Mouse (Mus musculus) erythroblast, embryonic 14.5 days (primary cell): ENCODE data around the gene Ntn4. TPM values are rescaled to one million over a fixed set of nuclear protein-coding genes. Genes with fewer than 3 reads are reported as not detected.
"Not testable (repeated sequence)": the region's sequence is repeated elsewhere in the genome, so short reads cannot be mapped to it uniquely, and the experiment has no call there.

Experiments
- H3K27me3 ChIP-seq: 2 replicates; pipeline ENCODE4 v1.6.1; 2012; ENCODE audit warnings: inconsistent platforms; ENCODE audit not compliant: control insufficient read depth
- H3K36me3 ChIP-seq: 2 replicates; pipeline ENCODE4 v1.6.1; 2012; ENCODE audit warnings: mild to moderate bottlenecking, inconsistent platforms; ENCODE audit not compliant: control insufficient read depth
- H3K4me1 ChIP-seq: 2 replicates; pipeline ENCODE4 v1.6.1; 2012; ENCODE audit warnings: inconsistent platforms; ENCODE audit not compliant: control insufficient read depth
- H3K4me3 ChIP-seq: replicated peaks from 2 replicates; pipeline ENCODE3; 2012; ENCODE audit warnings: moderate library complexity, mild to moderate bottlenecking, inconsistent platforms
- H3K9me3 ChIP-seq: 2 replicates; pipeline ENCODE4 v1.6.1; 2012; ENCODE audit warnings: low read length, inconsistent platforms, mixed read lengths; ENCODE audit not compliant: control insufficient read depth
- GATA1 ChIP-seq: IDR thresholded peaks from 2 replicates; pipeline ENCODE4 v1.6.1; 2012; ENCODE audit warnings: low read length, inconsistent platforms, mixed read lengths
- TAL1 ChIP-seq: IDR thresholded peaks from 3 replicates; pipeline ENCODE4 v1.6.1; 2012; ENCODE audit warnings: low read length, inconsistent platforms, mixed read lengths
- polyA plus RNA-seq: library from polyadenylated mRNA; stranded (reverse); fragments of >175 nt; gene quantifications from 2 replicates; pipeline ENCODE4 v1.2.3, GENCODE M21; 2012

Gene Ntn4
- polyA plus RNA-seq, 1 experiment = not detected

DNA sequence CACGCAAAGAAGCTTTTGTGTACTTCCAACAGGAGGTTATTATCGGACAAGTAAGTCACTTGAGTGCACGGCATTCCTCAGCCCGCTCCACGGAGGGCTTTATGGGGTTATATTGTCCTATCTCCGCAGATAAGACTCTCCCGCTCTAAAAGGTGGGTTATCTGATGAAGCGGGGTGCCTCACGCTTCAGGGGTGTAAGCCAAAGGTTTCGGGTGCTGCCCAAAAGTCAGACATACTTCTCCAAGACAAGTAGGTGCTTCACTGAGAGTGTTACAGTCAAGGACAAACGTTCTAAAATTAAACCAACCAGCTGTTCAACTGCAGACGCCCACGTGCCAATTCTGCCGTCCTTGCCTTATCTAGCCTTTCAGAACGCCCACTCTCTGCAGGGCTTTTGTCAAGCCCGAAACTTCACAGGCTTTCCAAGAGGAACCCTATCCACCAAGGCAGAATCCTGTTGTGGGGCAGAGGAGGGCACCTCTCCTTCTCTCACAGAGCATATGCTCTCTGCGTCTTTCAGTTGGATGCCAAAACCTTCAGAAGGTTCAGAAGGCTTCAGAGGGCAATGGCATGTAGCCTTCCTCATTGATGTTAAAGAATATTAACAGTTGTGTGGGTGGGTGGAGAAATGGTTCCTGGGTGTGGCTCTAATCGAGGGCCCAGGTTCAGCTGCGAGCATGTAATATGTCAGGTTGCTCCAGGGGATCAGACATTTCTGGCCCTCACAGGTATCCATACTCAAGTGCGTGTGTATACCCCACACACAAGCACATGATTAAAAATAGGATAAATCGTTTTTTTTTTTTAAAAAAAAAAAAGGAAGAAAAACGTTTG, 32.4 kb downstream of the Ntn4 start:
- peaks cover 49% of the 10 kb centered on the region for H3K4me1 ChIP-seq
- no peaks in the 10 kb centered on the region for H3K27me3 ChIP-seq
- H3K36me3 ChIP-seq = no peaks in the 10 kb centered on the region
- no peaks in the 10 kb centered on the region for H3K9me3 ChIP-seq
- TF ChIP-seq TAL1 = no peak
- TF ChIP-seq GATA1 = no peak
- H3K4me3 ChIP-seq = peak overlapping the region; percentile 16

GRCm38 (mm10) chr10:93679191-93680007, 38.9 kb downstream of the Ntn4 start:
- TF ChIP-seq TAL1 = peak; percentile 39; the same call in 1 of the 3 replicates
- no peak for TF ChIP-seq GATA1
- Histone ChIP-seq H3K4me1 (peaks cover 25% of the 10 kb centered on the region), H3K4me3 (peak overlapping the region; percentile 47), H3K27me3 (no peaks in the 10 kb centered on the region), H3K36me3 (no peaks in the 10 kb centered on the region), H3K9me3 (no peaks in the 10 kb centered on the region)

GRCm38 (mm10) chr10:93680680-93681377, 40.3 kb downstream of the Ntn4 start:
- TF ChIP-seq GATA1 (no peak), TAL1 (no peak)
- Histone ChIP-seq H3K4me3 (no peak overlapping the region), H3K9me3 (no peaks in the 10 kb centered on the region), H3K4me1 (peaks cover 22% of the 10 kb centered on the region), H3K27me3 (no peaks in the 10 kb centered on the region), H3K36me3 (no peaks in the 10 kb centered on the region)

DNA sequence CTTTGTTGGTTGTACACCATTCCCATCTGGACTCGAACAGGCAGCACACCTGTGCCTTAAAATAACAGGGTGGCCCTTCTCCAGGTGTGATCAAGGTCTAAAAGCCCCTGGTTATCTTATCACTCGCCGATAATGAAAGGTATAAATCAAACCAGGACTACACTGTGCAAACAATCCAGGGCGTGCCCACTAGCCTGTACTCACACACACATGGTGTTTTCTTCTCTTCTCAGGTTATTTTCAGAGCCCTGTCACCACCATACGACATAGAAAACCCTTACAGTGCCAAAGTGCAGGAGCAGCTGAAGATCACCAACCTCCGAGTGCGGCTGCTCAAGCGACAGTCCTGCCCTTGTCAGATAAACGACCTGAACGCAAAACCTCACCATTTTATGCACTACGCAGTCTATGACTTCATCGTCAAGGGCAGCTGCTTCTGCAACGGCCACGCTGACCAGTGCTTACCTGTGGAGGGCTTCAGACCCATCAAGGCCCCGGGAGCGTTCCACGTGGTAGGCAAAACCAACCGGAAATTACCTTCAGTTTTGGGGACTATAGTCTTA, 41.8 kb downstream of the Ntn4 start:
- TF ChIP-seq GATA1 (no peak), TAL1 (no peak)
- peaks cover 22% of the 10 kb centered on the region for H3K4me1 ChIP-seq
- H3K4me3 ChIP-seq = no peak overlapping the region
- H3K9me3 ChIP-seq = no peaks in the 10 kb centered on the region
- H3K36me3 ChIP-seq = no peaks in the 10 kb centered on the region
- H3K27me3 ChIP-seq = no peaks in the 10 kb centered on the region

- peaks cover 22% of the 10 kb centered on the region for H3K4me1 ChIP-seq
- no peaks in the 10 kb centered on the region for H3K36me3 ChIP-seq
- H3K4me3 ChIP-seq = no peak overlapping the region
- no peaks in the 10 kb centered on the region; the same call in 1 of the 2 replicates for H3K27me3 ChIP-seq
- no peaks in the 10 kb centered on the region for H3K9me3 ChIP-seq
- TF ChIP-seq GATA1 (no peak), TAL1 (no peak)
These were observed 42.7 kb downstream of the Ntn4 start for GRCm38 (mm10) chr10:93683185-93683584.

DNA sequence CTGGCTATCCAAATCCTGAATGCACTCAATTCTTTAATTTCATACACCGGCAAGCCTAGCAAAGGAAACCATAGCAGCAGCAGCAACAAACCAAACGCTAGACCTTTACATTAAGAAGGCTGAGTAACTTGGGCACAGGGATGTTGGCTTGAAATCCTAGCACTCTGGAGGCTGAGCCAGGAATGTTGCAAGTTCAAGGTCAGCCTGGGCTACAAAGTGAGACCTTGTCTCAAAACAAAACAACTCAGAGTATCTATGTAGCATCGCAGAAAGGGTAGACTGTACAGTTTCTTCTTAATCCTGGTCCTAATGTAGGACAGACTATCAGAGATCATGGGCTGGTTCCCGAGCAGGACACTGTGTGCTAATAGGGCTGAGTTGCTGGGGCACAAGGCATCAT, 43.4 kb downstream of the Ntn4 start:
- H3K4me3 ChIP-seq = no peak overlapping the region
- TF ChIP-seq GATA1 (no peak), TAL1 (no peak)
- H3K9me3 ChIP-seq = no peaks in the 10 kb centered on the region
- peaks cover 7% of the 10 kb centered on the region for H3K27me3 ChIP-seq
- H3K36me3 ChIP-seq = no peaks in the 10 kb centered on the region
- peaks cover 18% of the 10 kb centered on the region for H3K4me1 ChIP-seq

DNA sequence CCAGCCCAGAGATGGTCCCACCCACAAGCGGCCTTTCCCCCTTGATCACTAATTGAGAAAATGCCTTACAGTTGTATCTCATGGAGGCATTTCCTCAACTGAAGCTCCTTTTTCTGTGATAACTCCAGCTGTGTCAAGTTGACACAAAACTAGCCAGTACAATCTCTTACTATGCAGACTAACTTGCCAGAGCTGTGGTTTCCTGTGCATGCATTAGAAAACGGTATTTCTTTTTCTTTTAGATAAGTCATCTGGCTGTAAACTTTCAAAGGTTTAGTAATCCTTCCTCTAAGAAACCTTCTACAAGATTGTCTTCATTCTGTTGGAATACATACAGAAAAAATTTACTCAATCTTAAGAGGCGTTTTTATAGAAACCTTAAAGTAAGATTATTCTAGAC, 44.9 kb downstream of the Ntn4 start:
- not testable (repeated sequence) for H3K36me3 ChIP-seq, H3K4me3 ChIP-seq, H3K27me3 ChIP-seq, H3K9me3 ChIP-seq, H3K4me1 ChIP-seq

- H3K4me3 ChIP-seq = no peak overlapping the region
- H3K9me3 ChIP-seq = no peaks in the 10 kb centered on the region
- peaks cover 5% of the 10 kb centered on the region for H3K4me1 ChIP-seq
- H3K36me3 ChIP-seq = no peaks in the 10 kb centered on the region
- no peak for TF ChIP-seq TAL1
- no peak for TF ChIP-seq GATA1
- peaks cover 7% of the 10 kb centered on the region for H3K27me3 ChIP-seq
These were observed 46.1 kb downstream of the Ntn4 start for GRCm38 (mm10) chr10:93686579-93686978.
